Mouse (Mus musculus) liver, adult (tissue): ENCODE measurements around the gene Fryl.

Experiments
- GATA4 ChIP-seq: IDR thresholded peaks from 2 replicates; pipeline ENCODE4 v1.6.1; 2014; ENCODE audit warnings: mild to moderate bottlenecking, low read length; ENCODE audit not compliant: insufficient replicate concordance

Gene Fryl

GRCm38 (mm10) chr5:73273171-73273570 is 16.8 kb upstream of the Fryl start:
- TF ChIP-seq GATA4: no peak

- no peak for TF ChIP-seq GATA4
Measured at GRCm38 (mm10) chr5:73270612-73271011, 14.2 kb upstream of the Fryl start.

- no peak for TF ChIP-seq GATA4
Measured at GRCm38 (mm10) chr5:73268636-73269213, 12.3 kb upstream of the Fryl start.

- no peak for TF ChIP-seq GATA4
Measured at GRCm38 (mm10) chr5:73265460-73265859, 9.0 kb upstream of the Fryl start.

- no peak for TF ChIP-seq GATA4
Measured at GRCm38 (mm10) chr5:73264122-73264521, 7.7 kb upstream of the Fryl start.

- no peak for TF ChIP-seq GATA4
Measured at GRCm38 (mm10) chr5:73257723-73258122, 1.3 kb upstream of the Fryl start.

- TF ChIP-seq GATA4: no peak
Measured at GRCm38 (mm10) chr5:73257096-73257495, 677 bp upstream of the Fryl start.

GRCm38 (mm10) chr5:73255321-73256251 is 833 bp downstream of the Fryl start:
- TF ChIP-seq GATA4: no peak

GRCm38 (mm10) chr5:73254660-73255059 is 1.8 kb downstream of the Fryl start:
- peak; percentile 76; the same call in 1 of the 2 replicates for TF ChIP-seq GATA4

- no peak for TF ChIP-seq GATA4
Measured at GRCm38 (mm10) chr5:73252739-73253138, 3.7 kb downstream of the Fryl start.

- no peak for TF ChIP-seq GATA4
Measured at GRCm38 (mm10) chr5:73249341-73249740, 7.1 kb downstream of the Fryl start.

GRCm38 (mm10) chr5:73248211-73248610 is 8.2 kb downstream of the Fryl start:
- TF ChIP-seq GATA4: no peak

GRCm38 (mm10) chr5:73246414-73246813 is 10.0 kb downstream of the Fryl start:
- no peak for TF ChIP-seq GATA4

- no peak for TF ChIP-seq GATA4
Measured at GRCm38 (mm10) chr5:73244403-73244802, 12.0 kb downstream of the Fryl start.

- no peak for TF ChIP-seq GATA4
Measured at GRCm38 (mm10) chr5:73241966-73242365, 14.5 kb downstream of the Fryl start.

GRCm38 (mm10) chr5:73241332-73241731 is 15.1 kb downstream of the Fryl start:
- no peak for TF ChIP-seq GATA4
